Mouse (Mus musculus) forebrain, embryonic 11.5 days (tissue): ENCODE data around the gene Pcgf6. TPM values are rescaled to one million over a fixed set of nuclear protein-coding genes. Genes with fewer than 3 reads are reported as not detected.

Experiments used
- ATAC-seq: fragments of 200-750 bp; cut with Nextera tagmentation; replicated peaks from 2 replicates; pipeline ENCODE4 v1.8.0; 2017; ENCODE audit warnings: moderate TSS enrichment; ENCODE audit not compliant: low FRiP score
- DNase-seq: peaks from one replicate; pipeline ENCODE4 v3.0.0-alpha.2; 2017; ENCODE audit warnings: low spot score
- H3K27ac ChIP-seq: fragments of 300-500 bp; sonication (generic); 2 replicates; pipeline ENCODE4 v1.5.1; 2014; ENCODE audit warnings: low read depth, low read length
- H3K27me3 ChIP-seq: fragments of 300-500 bp; sonication (generic); 2 replicates; pipeline ENCODE4 v1.6.1; 2014; ENCODE audit warnings: mild to moderate bottlenecking, low read length, mixed read lengths; ENCODE audit not compliant: control insufficient read depth, insufficient read depth
- H3K36me3 ChIP-seq: fragments of 300-500 bp; sonication (generic); 2 replicates; pipeline ENCODE4 v1.6.1; 2014; ENCODE audit warnings: mild to moderate bottlenecking, low read length, moderate library complexity, mixed read lengths; ENCODE audit not compliant: control insufficient read depth, insufficient read depth
- H3K4me1 ChIP-seq: fragments of 300-500 bp; sonication (generic); replicated peaks from 2 replicates; pipeline ENCODE4 v1.6.1; 2014; ENCODE audit warnings: low read length, mixed read lengths; ENCODE audit not compliant: control insufficient read depth, insufficient read depth
- H3K4me2 ChIP-seq: fragments of 300-500 bp; sonication (generic); 2 replicates; pipeline ENCODE4 v1.6.1; 2014; ENCODE audit warnings: low read depth, mild to moderate bottlenecking, low read length, moderate library complexity, mixed read lengths; ENCODE audit not compliant: severe bottlenecking
- H3K4me3 ChIP-seq: fragments of 300-500 bp; sonication (generic); 2 replicates; pipeline ENCODE4 v1.5.1; 2014; ENCODE audit warnings: low read depth, low read length
- H3K9ac ChIP-seq: fragments of 300-500 bp; sonication (generic); 2 replicates; pipeline ENCODE4 v1.6.1; 2014; ENCODE audit warnings: low read length
- H3K9me3 ChIP-seq: fragments of 300-500 bp; sonication (generic); 2 replicates; pipeline ENCODE4 v1.6.1; 2016; ENCODE audit warnings: low read length, mixed read lengths; ENCODE audit not compliant: control insufficient read depth
- whole genome bisulfite sequencing: fragments of 180-500 bp; shearing (Covaris S2); extraction: QIAGEN DNeasy Blood & Tissue Kit; methylation state at CpG from one replicate; pipeline ENCODE4 v1.1.7; 2014; 5-methylcytosine and 5-hydroxymethylcytosine counted together
- polyA plus RNA-seq: library from polyadenylated mRNA; unstranded; fragments of >200 nt; fragmentation: Nextera tagmentation; extraction: Ambion mirVana; gene quantifications from 2 replicates; pipeline ENCODE4 v1.2.1, GENCODE M21; 2014

Gene Pcgf6
- polyA plus RNA-seq, 1 experiment from 2014 or later = 37.3 TPM

- ATAC-seq = no peak
- no peak overlapping the region for H3K4me3 ChIP-seq
- no peak overlapping the region for H3K27ac ChIP-seq
- H3K4me2 ChIP-seq = no peak overlapping the region
- H3K9me3 ChIP-seq = no peaks in the 10 kb centered on the region
- H3K9ac ChIP-seq = no peak overlapping the region
- H3K36me3 ChIP-seq = no peaks in the 10 kb centered on the region; the same call in 1 of the 2 replicates
- WGBS = 89% methylated on average over 3 of the region's 3 CpGs
- no peaks in the 10 kb centered on the region for H3K4me1 ChIP-seq
- DNase-seq = no peak
- no peaks in the 10 kb centered on the region for H3K27me3 ChIP-seq
Observed at GRCm38 (mm10) chr19:47040720-47041473, 9.8 kb downstream of the Pcgf6 start.

- H3K4me3 ChIP-seq = no peak overlapping the region
- no peak for DNase-seq
- H3K36me3 ChIP-seq = peaks cover 3% of the 10 kb centered on the region; the same call in 1 of the 2 replicates
- 83% methylated on average over 3 of the region's 3 CpGs for WGBS
- no peak overlapping the region for H3K27ac ChIP-seq
- no peaks in the 10 kb centered on the region for H3K9me3 ChIP-seq
- no peaks in the 10 kb centered on the region for H3K27me3 ChIP-seq
- no peaks in the 10 kb centered on the region for H3K4me1 ChIP-seq
- ATAC-seq = no peak
- no peak overlapping the region for H3K9ac ChIP-seq
- no peak overlapping the region for H3K4me2 ChIP-seq
Observed at GRCm38 (mm10) chr19:47036596-47036995, 14.1 kb downstream of the Pcgf6 start.

DNA sequence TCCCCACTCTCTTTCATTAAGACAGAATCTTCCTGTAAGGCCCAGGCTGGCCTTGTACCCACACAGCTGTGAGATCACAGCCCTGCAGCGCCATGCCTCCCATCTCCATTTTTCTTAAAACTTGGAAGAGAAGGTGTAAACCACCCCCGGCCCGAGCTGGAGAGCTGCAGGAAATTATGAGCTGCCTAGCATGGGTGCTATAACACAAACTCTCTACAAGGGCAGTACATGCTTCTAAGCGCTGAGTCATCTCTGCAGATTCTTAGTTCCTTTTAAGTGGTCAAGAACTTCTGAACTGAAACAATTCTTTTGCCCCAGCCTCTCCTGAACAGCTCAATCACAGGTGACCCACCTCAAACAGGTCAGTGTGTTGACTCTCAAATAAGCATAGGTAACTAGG lies 15.8 kb downstream of the Pcgf6 start:
- peaks cover 3% of the 10 kb centered on the region; the same call in 1 of the 2 replicates for H3K36me3 ChIP-seq
- H3K4me3 ChIP-seq = no peak overlapping the region
- 93% methylated on average over 4 of the region's 4 CpGs for WGBS
- H3K4me1 ChIP-seq = no peaks in the 10 kb centered on the region
- no peak overlapping the region for H3K9ac ChIP-seq
- H3K27me3 ChIP-seq = no peaks in the 10 kb centered on the region
- H3K27ac ChIP-seq = no peak overlapping the region
- no peak for DNase-seq
- no peak overlapping the region for H3K4me2 ChIP-seq
- no peak for ATAC-seq
- H3K9me3 ChIP-seq = no peaks in the 10 kb centered on the region

DNA sequence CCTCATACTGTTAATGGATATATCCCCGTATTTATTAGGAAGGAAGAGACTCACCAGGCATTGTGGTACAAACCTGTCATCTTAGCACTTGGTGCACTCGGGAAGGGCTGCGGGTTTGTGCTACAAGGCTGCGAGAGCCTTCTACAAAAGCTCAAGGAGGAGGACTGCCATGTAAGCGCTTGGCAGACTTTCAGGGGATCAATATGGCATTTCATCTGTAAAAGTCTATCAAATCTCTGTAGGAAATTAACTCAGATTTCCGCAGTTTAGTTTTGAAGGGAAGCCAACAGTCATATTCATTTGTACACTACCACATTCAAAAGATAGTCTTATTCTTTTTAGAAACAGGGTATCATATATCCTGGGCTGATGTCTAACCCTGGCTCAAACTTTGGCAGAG lies 18.9 kb downstream of the Pcgf6 start:
- DNase-seq (no peak), ATAC-seq (no peak)
- 90% methylated on average over 6 of the region's 6 CpGs for WGBS
- no peaks in the 10 kb centered on the region for H3K9me3 ChIP-seq
- no peaks in the 10 kb centered on the region for H3K4me1 ChIP-seq
- no peak overlapping the region for H3K27ac ChIP-seq
- H3K36me3 ChIP-seq = peaks cover 3% of the 10 kb centered on the region; the same call in 1 of the 2 replicates
- H3K4me2 ChIP-seq = no peak overlapping the region
- H3K4me3 ChIP-seq = no peak overlapping the region
- H3K9ac ChIP-seq = no peak overlapping the region
- no peaks in the 10 kb centered on the region for H3K27me3 ChIP-seq

GRCm38 (mm10) chr19:47029796-47030195 lies 20.9 kb downstream of the Pcgf6 start:
- no peak for DNase-seq
- no peak overlapping the region for H3K27ac ChIP-seq

GRCm38 (mm10) chr19:47026513-47026912 lies 24.2 kb downstream of the Pcgf6 start:
- Histone ChIP-seq H3K27ac (no peak overlapping the region), H3K4me2 (no peak overlapping the region), H3K4me1 (no peaks in the 10 kb centered on the region), H3K36me3 (no peaks in the 10 kb centered on the region), H3K9me3 (no peaks in the 10 kb centered on the region), H3K4me3 (no peak overlapping the region), H3K9ac (no peak overlapping the region), H3K27me3 (no peaks in the 10 kb centered on the region)
- DNase-seq (no peak), ATAC-seq (no peak)
- WGBS = 92% methylated on average over 4 of the region's 4 CpGs

More at GRCm38 (mm10) chr19:47029796-47030195, 20.9 kb downstream of the Pcgf6 start:
- Histone ChIP-seq H3K9me3 (no peaks in the 10 kb centered on the region), H3K36me3 (peaks cover 3% of the 10 kb centered on the region; the same call in 1 of the 2 replicates), H3K4me2 (no peak overlapping the region), H3K9ac (no peak overlapping the region), H3K4me3 (no peak overlapping the region), H3K27me3 (no peaks in the 10 kb centered on the region), H3K4me1 (no peaks in the 10 kb centered on the region)
- ATAC-seq = no peak
- 81% methylated on average over 9 of the region's 9 CpGs for WGBS

GRCm38 (mm10) chr19:47024954-47025353 lies 25.8 kb downstream of the Pcgf6 start:
- no peak overlapping the region for H3K4me3 ChIP-seq
- 92% methylated on average over 10 of the region's 10 CpGs for WGBS
- no peaks in the 10 kb centered on the region for H3K27me3 ChIP-seq
- no peak overlapping the region for H3K27ac ChIP-seq
- no peaks in the 10 kb centered on the region for H3K4me1 ChIP-seq
- no peak overlapping the region for H3K9ac ChIP-seq
- H3K4me2 ChIP-seq = no peak overlapping the region
- DNase-seq (no peak), ATAC-seq (no peak)
- no peaks in the 10 kb centered on the region for H3K9me3 ChIP-seq
- no peaks in the 10 kb centered on the region for H3K36me3 ChIP-seq

DNA sequence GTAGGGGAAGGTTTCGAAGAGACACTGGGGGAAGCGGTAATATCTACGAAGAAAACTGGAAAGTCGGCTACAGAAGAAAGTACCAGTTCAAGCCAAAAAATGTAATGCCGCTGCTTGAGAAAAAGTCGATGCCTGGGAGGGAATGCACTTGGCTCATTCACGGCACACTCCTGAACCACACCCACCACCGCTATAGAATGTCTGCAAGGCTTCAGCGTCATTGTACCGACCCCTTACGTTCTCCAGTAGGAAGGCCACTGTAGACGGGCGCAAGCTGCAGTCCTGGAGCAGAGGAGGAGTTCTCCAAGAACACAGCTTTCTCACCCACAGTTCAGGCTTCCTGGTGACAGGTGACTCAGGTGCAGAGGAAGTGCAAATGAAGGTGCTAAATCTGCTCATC lies 27.2 kb downstream of the Pcgf6 start:
- no peaks in the 10 kb centered on the region for H3K27me3 ChIP-seq
- ATAC-seq (no peak), DNase-seq (no peak)
- H3K9ac ChIP-seq = no peak overlapping the region
- WGBS = 90% methylated on average over 13 of the region's 13 CpGs
- H3K9me3 ChIP-seq = no peaks in the 10 kb centered on the region
- no peaks in the 10 kb centered on the region for H3K36me3 ChIP-seq
- H3K4me3 ChIP-seq = no peak overlapping the region
- 0 out of 2 replicates have a peak, but pooled peaks cover 3% of the 10 kb centered on the region for H3K4me1 ChIP-seq
- no peak overlapping the region for H3K4me2 ChIP-seq
- no peak overlapping the region for H3K27ac ChIP-seq

DNA sequence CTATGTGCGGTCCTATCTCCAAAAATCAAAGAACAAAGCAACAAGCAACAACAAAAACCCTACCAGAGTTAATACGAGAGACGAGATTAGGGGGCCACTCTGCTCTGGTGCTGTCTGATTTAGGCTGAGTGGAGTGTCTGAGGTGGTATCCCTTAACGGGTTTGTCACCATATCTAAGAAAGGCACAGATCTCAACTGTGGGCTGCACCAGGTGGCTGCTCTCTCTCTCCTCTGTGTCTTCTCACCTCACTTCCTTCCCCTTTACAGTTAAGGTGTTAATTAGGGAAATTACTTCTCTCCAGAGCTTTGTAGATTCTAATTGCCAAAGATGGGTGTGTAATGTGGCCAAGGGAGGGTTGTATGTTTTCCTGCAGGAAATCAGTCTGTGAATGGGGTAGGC lies 28.0 kb downstream of the Pcgf6 start:
- Histone ChIP-seq H3K4me1 (0 out of 2 replicates have a peak, but pooled peaks cover 3% of the 10 kb centered on the region), H3K4me2 (no peak overlapping the region), H3K27me3 (no peaks in the 10 kb centered on the region), H3K9ac (no peak overlapping the region), H3K27ac (no peak overlapping the region), H3K9me3 (no peaks in the 10 kb centered on the region), H3K4me3 (no peak overlapping the region), H3K36me3 (no peaks in the 10 kb centered on the region)
- ATAC-seq (no peak), DNase-seq (no peak)
- 86% methylated on average over 4 of the region's 4 CpGs for WGBS
